Mouse (Mus musculus): ENCODE results near the gene Fam83c. TPM values are rescaled to one million over a fixed set of nuclear protein-coding genes. Genes with fewer than 3 reads are reported as not detected.
"Not testable (repeated sequence)": the region's sequence is repeated elsewhere in the genome, so short reads cannot be mapped to it uniquely, and the experiment has no call there.

Fam83c gene
- polyA plus RNA-seq, 1 experiment from 2014 or later: 0.54 TPM

DNA sequence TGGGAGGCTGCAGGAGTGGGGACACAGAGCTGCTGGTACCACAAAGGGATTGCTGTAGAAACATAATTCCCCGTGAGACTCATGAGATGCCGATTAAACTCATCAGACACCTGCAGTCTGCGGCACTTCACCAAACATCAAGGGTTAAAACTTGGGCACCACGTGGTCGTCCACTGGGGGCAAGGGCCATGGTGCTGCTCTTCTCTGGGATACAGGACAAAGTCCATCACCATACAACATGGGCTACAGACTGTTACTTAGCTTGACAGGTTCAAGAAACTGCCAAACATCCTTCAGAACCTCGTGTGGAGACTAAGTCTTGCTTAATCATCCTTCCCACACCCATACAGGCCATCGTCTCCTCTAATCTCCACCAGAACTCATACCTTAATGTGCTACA is 25.4 kb upstream of the Fam83c start:
- WGBS: 85% methylated on average over 7 of the region's 7 CpGs
- ATAC-seq: no peak

DNA sequence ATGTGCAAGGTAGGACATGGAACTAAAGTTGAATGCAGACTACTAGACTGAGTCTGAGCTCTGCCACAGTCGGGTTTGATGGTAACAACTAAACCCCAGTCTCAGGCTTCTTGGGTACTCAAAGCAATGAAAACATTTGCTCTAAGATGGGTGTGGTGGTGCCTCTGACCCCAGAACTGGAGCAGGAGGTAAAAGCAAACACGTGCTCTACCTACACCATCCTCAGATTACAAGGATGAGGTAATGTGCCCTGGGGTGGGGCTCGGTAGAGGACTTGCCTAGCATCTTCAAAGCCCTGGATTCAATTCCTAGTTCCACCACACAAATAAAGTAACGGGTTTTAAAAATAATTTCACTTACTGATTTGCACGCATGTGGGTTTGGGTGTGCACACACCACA is 17.9 kb upstream of the Fam83c start:
- no peak overlapping the region for H3K4me2 ChIP-seq
- H3K9ac ChIP-seq: no peak overlapping the region
- no peaks in the 10 kb centered on the region for H3K27me3 ChIP-seq
- H3K4me1 ChIP-seq: no peaks in the 10 kb centered on the region
- no peak overlapping the region for H3K27ac ChIP-seq
- H3K36me3 ChIP-seq (ENCODE audit: poor library complexity, severe bottlenecking): peaks cover 54% of the 10 kb centered on the region
- no peaks in the 10 kb centered on the region for H3K9me3 ChIP-seq (replicated peaks)
- H3K4me3 ChIP-seq: no peak overlapping the region
- no peak for ATAC-seq
- WGBS: 93% methylated on average over 5 of the region's 5 CpGs

More for the DNA sequence above, 25.4 kb upstream of the Fam83c start:
- Histone ChIP-seq H3K9me3 (replicated peaks) (no peaks in the 10 kb centered on the region), H3K4me3 (no peak overlapping the region), H3K27me3 (no peaks in the 10 kb centered on the region), H3K36me3 (ENCODE audit: poor library complexity, severe bottlenecking) (peaks cover 7% of the 10 kb centered on the region), H3K4me2 (no peak overlapping the region), H3K9ac (no peak overlapping the region), H3K27ac (no peak overlapping the region), H3K4me1 (peaks cover 18% of the 10 kb centered on the region)

DNA sequence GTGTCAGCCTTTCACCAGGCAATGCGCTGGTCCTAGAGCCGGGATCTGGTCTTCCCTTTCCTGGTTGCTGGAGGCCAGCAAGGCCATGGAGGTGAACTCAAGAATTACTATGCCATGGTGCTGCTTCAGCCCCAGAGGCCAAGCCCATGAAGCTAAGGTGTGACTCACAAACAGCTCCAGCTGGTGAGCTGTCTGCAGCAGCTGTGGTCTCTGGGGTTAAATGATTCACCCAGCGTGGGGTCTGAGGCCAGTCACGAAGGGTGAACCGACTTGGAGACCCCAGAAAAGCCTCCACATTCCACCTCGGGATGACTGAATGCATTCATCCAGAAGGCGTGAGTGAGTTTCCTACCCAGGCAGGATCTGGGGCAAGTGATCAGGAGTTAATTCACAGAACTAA is 15.5 kb upstream of the Fam83c start:
- no peaks in the 10 kb centered on the region for H3K4me1 ChIP-seq
- 81% methylated on average over 7 of the region's 7 CpGs for WGBS
- H3K4me2 ChIP-seq: no peak overlapping the region
- H3K36me3 ChIP-seq (ENCODE audit: poor library complexity, severe bottlenecking): peaks cover 66% of the 10 kb centered on the region
- H3K9me3 ChIP-seq (replicated peaks): no peaks in the 10 kb centered on the region
- H3K9ac ChIP-seq: no peak overlapping the region
- no peak overlapping the region for H3K27ac ChIP-seq
- no peaks in the 10 kb centered on the region for H3K27me3 ChIP-seq
- no peak overlapping the region for H3K4me3 ChIP-seq
- ATAC-seq: no peak

DNA sequence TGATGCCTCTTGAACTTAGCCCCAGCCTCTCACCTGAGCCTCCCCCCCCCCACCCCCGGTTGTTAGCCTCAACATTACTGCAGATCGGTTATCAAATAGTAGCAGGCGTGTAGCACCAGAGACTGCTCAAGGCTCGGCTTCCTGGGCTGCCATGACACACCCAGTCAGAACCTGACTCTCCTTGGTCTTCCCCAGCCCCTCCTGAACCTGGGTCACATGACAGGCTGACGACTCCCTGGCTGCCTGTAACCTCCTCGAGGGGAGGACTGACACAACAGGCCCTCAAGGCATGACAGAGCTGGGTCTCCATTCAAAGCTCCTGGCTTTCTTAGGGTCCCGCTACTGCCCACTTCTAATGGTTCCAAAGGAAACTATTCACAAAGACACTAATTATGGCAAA is 14.8 kb upstream of the Fam83c start:
- Histone ChIP-seq H3K36me3 (ENCODE audit: poor library complexity, severe bottlenecking) (peaks cover 72% of the 10 kb centered on the region), H3K9me3 (replicated peaks) (no peaks in the 10 kb centered on the region), H3K4me3 (no peak overlapping the region), H3K27ac (no peak overlapping the region), H3K9ac (no peak overlapping the region), H3K4me1 (no peaks in the 10 kb centered on the region), H3K27me3 (no peaks in the 10 kb centered on the region), H3K4me2 (no peak overlapping the region)
- ATAC-seq: no peak
- WGBS: 61% methylated on average over 7 of the region's 7 CpGs

DNA sequence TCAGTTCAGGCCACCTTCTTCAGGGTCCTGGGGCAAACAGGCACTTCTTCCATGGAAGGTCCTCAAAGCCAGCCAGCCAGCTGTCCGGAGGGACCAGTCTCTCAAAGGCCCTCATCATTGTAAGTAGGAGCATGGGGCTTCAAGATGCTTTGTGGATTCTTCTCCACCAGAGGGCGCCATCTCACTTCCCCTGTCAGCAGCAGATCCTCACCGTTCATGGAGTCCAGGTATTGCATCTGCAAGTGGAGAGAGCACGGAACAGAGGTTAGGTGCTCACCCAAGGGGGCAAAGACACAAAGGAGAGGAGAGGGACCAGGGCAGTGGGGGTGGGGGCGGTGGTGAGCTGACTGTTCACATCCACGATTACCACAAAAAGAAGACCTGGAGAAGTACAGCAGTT is 13.6 kb upstream of the Fam83c start:
- ATAC-seq: no peak
- H3K4me3 ChIP-seq: no peak overlapping the region
- H3K36me3 ChIP-seq (ENCODE audit: poor library complexity, severe bottlenecking): peaks cover 69% of the 10 kb centered on the region
- H3K27ac ChIP-seq: no peak overlapping the region
- no peaks in the 10 kb centered on the region for H3K9me3 ChIP-seq (replicated peaks)
- no peaks in the 10 kb centered on the region for H3K27me3 ChIP-seq
- no peak overlapping the region for H3K4me2 ChIP-seq
- no peak overlapping the region for H3K9ac ChIP-seq
- 27% methylated on average over 6 of the region's 6 CpGs for WGBS
- H3K4me1 ChIP-seq: no peaks in the 10 kb centered on the region

DNA sequence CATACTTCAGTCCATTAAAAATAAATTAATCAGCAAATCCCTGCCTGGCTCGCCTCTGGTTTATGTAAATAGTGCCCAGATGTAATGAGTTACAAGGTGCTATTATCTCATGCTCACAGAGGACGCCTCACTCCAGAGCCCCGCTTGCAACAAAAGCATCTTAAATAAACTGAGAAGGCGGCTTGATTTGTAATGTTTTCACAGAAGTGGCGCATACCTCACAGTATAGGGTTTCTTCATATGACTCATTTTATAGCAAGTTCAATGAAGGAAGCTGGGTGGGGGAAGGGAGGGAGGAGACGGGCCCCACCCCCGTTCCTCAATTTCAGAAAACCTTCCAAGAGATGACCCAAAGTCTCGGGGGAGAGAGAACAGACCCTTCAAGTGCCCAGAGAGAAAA is 12.3 kb upstream of the Fam83c start:
- H3K27me3 ChIP-seq: no peaks in the 10 kb centered on the region
- peaks cover 65% of the 10 kb centered on the region for H3K36me3 ChIP-seq (ENCODE audit: poor library complexity, severe bottlenecking)
- ATAC-seq: no peak
- WGBS: 84% methylated on average over 8 of the region's 8 CpGs
- no peak overlapping the region for H3K4me3 ChIP-seq
- no peak overlapping the region for H3K4me2 ChIP-seq
- H3K27ac ChIP-seq: no peak overlapping the region
- no peaks in the 10 kb centered on the region for H3K4me1 ChIP-seq
- no peaks in the 10 kb centered on the region for H3K9me3 ChIP-seq (replicated peaks)
- no peak overlapping the region for H3K9ac ChIP-seq

DNA sequence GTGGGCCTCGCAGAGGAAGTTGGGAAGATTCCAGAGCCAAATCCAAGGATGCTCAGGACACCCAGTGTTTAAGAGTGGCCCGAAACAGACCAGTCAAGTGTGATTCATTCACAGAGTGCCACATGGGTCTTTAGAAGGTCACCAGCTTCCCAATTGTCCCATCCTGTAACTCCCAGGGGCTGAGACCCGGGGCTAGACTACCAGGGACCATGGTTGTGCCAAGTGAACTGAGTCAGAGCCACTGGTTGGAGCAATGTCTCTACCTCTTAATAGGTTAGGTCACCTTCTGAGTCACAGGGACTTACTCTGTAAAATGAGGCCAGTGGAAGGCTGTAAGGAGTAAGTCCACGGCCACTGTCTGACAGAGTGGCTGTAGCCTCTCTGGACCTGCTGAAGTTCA is 4.3 kb upstream of the Fam83c start:
- Histone ChIP-seq H3K27me3 (no peaks in the 10 kb centered on the region), H3K9me3 (replicated peaks) (no peaks in the 10 kb centered on the region), H3K27ac (no peak overlapping the region), H3K4me3 (no peak overlapping the region), H3K9ac (no peak overlapping the region), H3K36me3 (ENCODE audit: poor library complexity, severe bottlenecking) (no peaks in the 10 kb centered on the region), H3K4me1 (no peaks in the 10 kb centered on the region), H3K4me2 (no peak overlapping the region)
- 87% methylated on average over 4 of the region's 4 CpGs for WGBS
- no peak for ATAC-seq

DNA sequence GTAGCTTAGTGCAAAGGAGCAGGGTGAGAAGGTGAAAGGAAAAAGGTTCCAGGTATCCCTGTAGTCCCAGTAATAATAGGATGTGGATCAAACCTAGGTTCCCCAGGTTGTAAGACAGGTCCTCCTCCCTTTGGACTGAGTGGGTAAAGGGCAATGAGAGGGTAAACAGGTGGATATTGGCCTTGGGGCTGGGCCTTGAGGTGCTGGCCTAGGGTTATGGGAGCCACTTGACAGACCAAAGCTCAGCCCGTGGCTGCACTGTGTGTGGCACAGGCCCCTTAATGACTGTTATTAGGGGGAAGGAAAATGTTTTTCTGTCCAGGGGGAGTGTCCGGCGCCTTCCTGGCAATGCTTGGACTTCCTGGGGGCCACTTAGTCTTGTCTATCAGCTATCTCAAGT is 3.3 kb upstream of the Fam83c start:
- Histone ChIP-seq H3K4me1 (no peaks in the 10 kb centered on the region), H3K9me3 (replicated peaks) (no peaks in the 10 kb centered on the region), H3K4me3 (no peak overlapping the region), H3K27me3 (no peaks in the 10 kb centered on the region), H3K4me2 (no peak overlapping the region), H3K9ac (no peak overlapping the region), H3K27ac (no peak overlapping the region), H3K36me3 (ENCODE audit: poor library complexity, severe bottlenecking) (no peaks in the 10 kb centered on the region)
- ATAC-seq: no peak
- 74% methylated on average over 3 of the region's 3 CpGs for WGBS

DNA sequence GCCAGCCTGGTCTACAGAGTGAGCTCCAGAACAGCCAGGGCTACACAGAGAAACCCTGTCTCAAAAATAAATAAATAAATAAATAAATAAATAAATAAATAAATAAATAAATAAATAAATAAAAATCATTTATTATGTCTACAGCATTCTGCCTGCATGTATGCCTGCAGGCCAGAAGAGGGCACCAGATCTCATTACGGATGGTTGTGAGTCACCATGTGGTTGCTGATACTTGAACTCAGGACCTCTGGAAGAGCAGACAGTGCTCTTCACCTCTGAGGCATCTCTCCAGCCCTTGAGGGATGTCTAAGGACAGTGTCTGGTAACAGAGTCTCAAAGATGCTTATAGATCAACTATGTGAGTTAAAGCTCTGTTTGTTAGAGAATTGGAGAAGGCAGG is 2.6 kb downstream of the Fam83c start:
- H3K4me3 ChIP-seq; H3K4me2 ChIP-seq; H3K9me3 ChIP-seq (replicated peaks); H3K36me3 ChIP-seq (ENCODE audit: poor library complexity, severe bottlenecking); H3K9ac ChIP-seq; H3K27ac ChIP-seq; H3K27me3 ChIP-seq; ATAC-seq: not testable (repeated sequence)
- WGBS: 80% methylated on average over 1 of the region's 1 CpGs
- H3K4me1 ChIP-seq: peaks cover 10% of the 10 kb centered on the region

DNA sequence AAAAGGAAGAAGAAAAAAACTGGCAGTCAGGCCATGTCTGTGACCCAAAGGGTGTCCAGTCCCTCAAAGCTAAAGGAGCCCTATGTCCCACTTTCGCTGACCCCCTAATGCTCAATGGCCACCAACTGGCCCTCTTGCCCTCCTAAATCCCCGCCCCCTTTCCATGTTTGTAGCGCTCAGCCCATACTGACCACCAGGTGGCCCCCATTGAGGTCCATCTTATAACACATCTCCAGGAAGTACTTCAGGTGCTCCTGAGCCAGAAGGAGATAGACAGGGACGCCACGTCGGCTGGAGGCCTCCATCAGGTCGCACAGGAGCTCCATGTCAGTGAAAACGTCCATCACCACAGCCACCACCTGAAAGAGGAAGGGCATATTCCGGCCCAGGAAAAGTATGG is 3.4 kb downstream of the Fam83c start:
- Histone ChIP-seq H3K36me3 (ENCODE audit: poor library complexity, severe bottlenecking) (no peaks in the 10 kb centered on the region), H3K4me3 (no peak overlapping the region), H3K27me3 (no peaks in the 10 kb centered on the region), H3K9me3 (replicated peaks) (no peaks in the 10 kb centered on the region), H3K27ac (no peak overlapping the region), H3K4me1 (peaks cover 12% of the 10 kb centered on the region), H3K9ac (no peak overlapping the region), H3K4me2 (no peak overlapping the region)
- ATAC-seq: no peak
- 64% methylated on average over 9 of the region's 9 CpGs for WGBS

DNA sequence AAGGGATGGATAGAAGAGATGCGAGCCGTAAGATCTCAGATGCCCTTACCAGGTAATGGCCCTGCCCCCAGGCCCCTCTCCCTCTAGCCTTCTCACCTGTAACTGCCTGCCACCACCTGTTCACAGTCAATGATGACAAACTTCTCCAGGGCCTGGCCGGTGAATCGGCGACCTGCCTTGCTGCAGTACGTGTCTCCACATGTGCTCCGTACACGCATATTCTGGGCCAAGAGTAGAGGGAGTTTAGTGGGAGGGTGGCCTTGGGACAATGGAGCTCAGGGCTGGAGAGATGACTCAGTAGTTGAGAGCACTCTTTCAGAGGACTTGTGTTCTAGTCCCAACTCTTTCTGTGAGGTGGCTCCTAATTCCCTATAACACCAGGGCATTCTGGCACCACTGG is 3.8 kb downstream of the Fam83c start:
- ATAC-seq: no peak
- Histone ChIP-seq H3K27me3 (no peaks in the 10 kb centered on the region), H3K4me3 (no peak overlapping the region), H3K36me3 (ENCODE audit: poor library complexity, severe bottlenecking) (no peaks in the 10 kb centered on the region), H3K4me2 (no peak overlapping the region), H3K9me3 (replicated peaks) (no peaks in the 10 kb centered on the region), H3K4me1 (peaks cover 14% of the 10 kb centered on the region), H3K27ac (no peak overlapping the region), H3K9ac (no peak overlapping the region)
- 93% methylated on average over 8 of the region's 8 CpGs for WGBS

DNA sequence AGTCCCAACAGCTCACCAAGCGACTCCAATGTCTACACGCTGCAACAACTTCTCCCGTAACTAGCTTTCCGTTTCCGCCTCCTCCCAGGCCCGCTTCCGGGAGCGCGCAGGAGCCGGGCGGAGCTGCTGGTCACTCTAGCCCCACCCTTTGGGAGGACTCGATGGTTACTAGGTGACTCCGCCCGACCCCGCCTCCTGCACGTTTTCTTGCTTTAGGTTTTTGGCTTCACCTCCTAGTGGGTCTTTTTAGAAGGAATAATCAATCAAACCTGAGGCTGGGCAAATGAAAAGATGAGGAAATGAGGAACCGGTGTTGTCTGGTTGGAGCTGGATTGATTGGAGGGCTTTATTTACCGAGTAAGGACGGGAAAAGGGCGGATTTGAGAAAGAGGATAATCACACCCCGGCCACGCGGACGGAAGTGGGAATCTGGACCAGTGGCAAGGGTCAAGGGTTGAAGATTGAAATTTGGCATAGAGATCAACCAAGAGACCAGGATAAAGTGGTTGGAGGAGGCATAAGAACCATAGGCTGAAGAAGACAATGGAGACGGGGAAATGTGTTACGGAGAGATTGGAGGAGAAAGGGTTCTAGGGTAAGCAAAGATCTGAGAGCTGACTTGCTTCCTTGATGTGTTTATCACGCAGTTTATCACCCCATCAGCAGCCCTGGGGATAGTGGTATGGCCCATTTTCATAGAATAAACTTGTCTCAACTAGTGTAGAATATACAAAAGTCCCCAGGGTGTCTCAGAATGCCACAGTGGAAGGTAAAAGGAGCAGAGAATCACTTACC is 7.8 kb downstream of the Fam83c start, which contains the start of gene Eif6:
TSS of gene Eif6 (minus strand) at position 296 of the 795 bp plus-strand sequence.
- Histone ChIP-seq H3K36me3 (ENCODE audit: poor library complexity, severe bottlenecking) (peaks cover 23% of the 10 kb centered on the region), H3K27me3 (no peaks in the 10 kb centered on the region), H3K9ac (peak within 1 kb of the TSS; percentile 82), H3K4me2 (peak within 1 kb of the TSS; percentile 95), H3K9me3 (replicated peaks) (no peaks in the 10 kb centered on the region), H3K27ac (peak within 1 kb of the TSS; percentile 46), H3K4me3 (peak within 1 kb of the TSS; percentile 91), H3K4me1 (peaks cover 22% of the 10 kb centered on the region)
- peak; percentile 94 for ATAC-seq
- 3% methylated on average over 27 of the region's 27 CpGs for WGBS

All from forebrain, embryonic 13.5 days (tissue).